ENCODE assay signal across 8 mouse cellular contexts in genomic region chr12:57542746-57543626, GRCm38 (mm10). TPM values are rescaled to one million over a fixed set of nuclear protein-coding genes. Genes with fewer than 3 reads are reported as not detected.
DNase-seq lines count a peak whose midpoint lies in the region; ATAC-seq and TF ChIP-seq lines count a peak whose summit lies in the region.
"Had no signal": no experiment of that assay in that cellular context is flagged by ENCODE, and none has a peak within 500 bp of the region (broad histone marks: within the 10 kb centered on the region; RNA-seq: fewer than 3 reads in every experiment).

No protein-coding gene starts in this region.

- no peak for ATAC-seq in embryonic facial prominence, embryonic 12.5 days (ENCODE audit: insufficient number of reproducible peaks, insufficient read depth, low FRiP score, low TSS enrichment)
- no peak for ATAC-seq in midbrain, embryonic 11.5 days (ENCODE audit: low FRiP score)

- H3K4me2 ChIP-seq in embryonic facial prominence, embryonic 12.5 days (replicated peaks) = peak overlapping the region; percentile 33
- H3K4me2 ChIP-seq in midbrain, embryonic 11.5 days = peak overlapping the region; percentile 41

- WGBS in embryonic facial prominence, embryonic 12.5 days = 2% methylated on average over 62 of the region's 63 CpGs
- WGBS in large intestine, adult 2 months = 3% methylated on average over 63 of the region's 63 CpGs
- WGBS in midbrain, embryonic 11.5 days = 1% methylated on average over 63 of the region's 63 CpGs

- H3K36me3 ChIP-seq in embryonic facial prominence, embryonic 12.5 days = no peaks in the 10 kb centered on the region
- H3K36me3 ChIP-seq in midbrain, embryonic 11.5 days (ENCODE audit: control insufficient read depth, insufficient read depth, low read length) = no peaks in the 10 kb centered on the region

- no peak overlapping the region for H3K27ac ChIP-seq in embryonic facial prominence, embryonic 12.5 days
- H3K27ac ChIP-seq in midbrain, embryonic 11.5 days (ENCODE audit: low read depth, low read length) = peak overlapping the region; percentile 56
- H3K27ac ChIP-seq in layer of hippocampus, adult 2 months = no peak overlapping the region

- H3K9me3 ChIP-seq in embryonic facial prominence, embryonic 12.5 days = no peaks in the 10 kb centered on the region
- no peaks in the 10 kb centered on the region for H3K9me3 ChIP-seq in midbrain, embryonic 11.5 days (ENCODE audit: control insufficient read depth, low read length)

- TF ChIP-seq CTCF in layer of hippocampus, adult 2 months (conservative IDR thresholded peaks at IDR 0.05) = no peak

- H3K9ac ChIP-seq in embryonic facial prominence, embryonic 12.5 days = no peak overlapping the region; the same call in 1 of the 2 replicates
- peak overlapping the region; percentile 61 for H3K9ac ChIP-seq in midbrain, embryonic 11.5 days (ENCODE audit: low read length)

- H3K4me1 ChIP-seq in embryonic facial prominence, embryonic 12.5 days = peaks cover 16% of the 10 kb centered on the region; the same call in 1 of the 2 replicates
- H3K4me1 ChIP-seq in midbrain, embryonic 11.5 days (ENCODE audit: control insufficient read depth, insufficient read depth, low read length) = peaks cover 14% of the 10 kb centered on the region

- H3K27me3 ChIP-seq in embryonic facial prominence, embryonic 12.5 days = peaks cover 63% of the 10 kb centered on the region
- peaks cover 73% of the 10 kb centered on the region for H3K27me3 ChIP-seq in midbrain, embryonic 11.5 days (ENCODE audit: control insufficient read depth, insufficient read depth, low read length)

- H3K4me3 ChIP-seq in embryonic facial prominence, embryonic 12.5 days = peak overlapping the region; percentile 19; the same call in 1 of the 2 replicates
- peak overlapping the region; percentile 59 for H3K4me3 ChIP-seq in midbrain, embryonic 11.5 days (ENCODE audit: low read depth, low read length)
- no peak overlapping the region for H3K4me3 ChIP-seq in layer of hippocampus, adult 2 months

- DNase-seq in R1 (ENCODE audit: low read depth, low spot score) = peak; percentile 53
- peak; percentile 28 for DNase-seq in large intestine, adult 2 months (ENCODE audit: low read depth, low spot score)
- peak; percentile 97 for DNase-seq in midbrain, embryonic 11.5 days (ENCODE audit: low spot score, missing footprints)
- no peak for DNase-seq in layer of hippocampus, adult 9-10 months (ENCODE audit: low spot score)
- DNase-seq in right cerebral cortex, adult 2 months (ENCODE audit: low spot score in 2 of 2) = no peak
- no peak for DNase-seq in layer of hippocampus, adult 2 months (ENCODE audit: low spot score in 2 of 2)

RNA-seq across cellular contexts. Expression of gene Foxa1, which starts 3.7 kb away (rescaled TPM):
- polyA plus RNA-seq in embryonic facial prominence, embryonic 12.5 days (2016; fragmentation: Nextera tagmentation; extraction: Ambion mirVana) = 0.90 and 1.7 TPM in 2 replicates
- polyA plus RNA-seq in large intestine, adult 2 months (2012; rRNA removed) = 10.7 and 11.2 TPM in 2 replicates
- polyA plus RNA-seq in midbrain, embryonic 11.5 days (2014; fragmentation: Nextera tagmentation; extraction: Ambion mirVana) = 6.8 and 10.5 TPM in 2 replicates
- total RNA-seq in layer of hippocampus, adult 2 months (2021) = not detected
- total RNA-seq: heart, postnatal 10 days had no signal

RNA-seq across cellular contexts. Expression of gene Ttc6, which starts 20.9 kb away (rescaled TPM):
- polyA plus RNA-seq in embryonic facial prominence, embryonic 12.5 days (2016; fragmentation: Nextera tagmentation; extraction: Ambion mirVana) = 0.79 and 1.1 TPM in 2 replicates
- polyA plus RNA-seq in large intestine, adult 2 months (2012; rRNA removed) = 0.33 and 0.71 TPM in 2 replicates
- polyA plus RNA-seq in midbrain, embryonic 11.5 days (2014; fragmentation: Nextera tagmentation; extraction: Ambion mirVana) = 2.6 and 2.9 TPM in 2 replicates
- total RNA-seq in layer of hippocampus, adult 2 months (2021) = under 1 TPM; 0.22 to 0.23 TPM
- total RNA-seq: heart, postnatal 10 days had no signal

Comparison
In these comparisons a context has a peak if more than half of its experiments do, and no peak if none do; other contexts are left out.
1. DNase-seq: peak in R1 (single experiment), large intestine, adult 2 months (single experiment) and midbrain, embryonic 11.5 days (single experiment); none in layer of hippocampus, adult 9-10 months (single experiment), right cerebral cortex, adult 2 months (0 of 2) and layer of hippocampus, adult 2 months (0 of 2).